Comparison of ENCODE assay signal across 22 mouse cellular contexts in the genomic region with DNA sequence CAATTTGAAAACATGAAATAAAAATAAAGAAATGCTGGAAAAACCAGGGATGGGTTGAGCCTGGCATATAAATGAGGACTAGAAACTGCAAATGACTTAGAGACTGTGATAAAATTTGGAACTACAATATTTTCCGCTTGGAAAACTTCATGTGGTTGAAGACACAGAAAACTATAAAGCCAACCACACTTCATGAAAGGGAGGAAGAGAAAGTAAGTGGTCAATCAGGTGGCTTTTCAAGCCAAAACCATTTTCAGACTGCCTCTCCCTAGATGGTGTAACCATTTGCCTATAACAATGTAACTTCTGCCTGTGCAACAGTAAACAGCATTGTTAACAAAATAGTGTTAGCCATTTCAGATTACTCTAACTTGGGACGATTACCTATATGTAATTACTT. TPM values are rescaled to one million over a fixed set of nuclear protein-coding genes. Genes with fewer than 3 reads are reported as not detected.
DNase-seq lines count a peak whose midpoint lies in the region; ATAC-seq lines count a peak whose summit lies in the region.
"Had no signal": no experiment of that assay in that cellular context is flagged by ENCODE, and none has a peak within 500 bp of the region (broad histone marks: within the 10 kb centered on the region; RNA-seq: fewer than 3 reads in every experiment).

No protein-coding gene starts in this region.

- no peaks in the 10 kb centered on the region for H3K36me3 ChIP-seq in splenic B cell, adult 2 months (ENCODE audit: control insufficient read depth, insufficient read depth, low read length, poor library complexity, severe bottlenecking)
- H3K36me3 ChIP-seq: embryonic facial prominence, embryonic 10.5 days; embryonic facial prominence, embryonic 12.5 days; forebrain, embryonic 15.5 days had no signal

- peak; percentile 32 for DNase-seq in A20 (ENCODE audit: low read depth, low spot score)
- peak; percentile 27 for DNase-seq in splenic B cell, adult 2 months (ENCODE audit: low read depth, low spot score)
- DNase-seq in kidney, adult 18-20 months, result no peak
- no peak for DNase-seq in left cerebral cortex, postnatal 36 days (ENCODE audit: low spot score in 2 of 2)
- DNase-seq in thymus, postnatal 25 days, result no peak
- DNase-seq: adrenal gland, adult 8-10 months; adrenal gland, postnatal 14 days; adrenal gland, postnatal 36 days; cerebellum, adult 11-12 months; cerebellum, adult 2 months; cerebellum, adult 9-10 months; cerebellum, postnatal 10 days; cerebellum, postnatal 36 days; forebrain, postnatal 0 days had no signal

- intact Hi-C loops in left cerebral cortex, postnatal 36 days (cut with DNase I), result no loop called here

- peak; percentile 55; the same call in 1 of the 2 replicates for ATAC-seq in common myeloid progenitor, adult 5-6 weeks (replicated peaks; ENCODE audit: low read depth, poor library complexity, severe bottlenecking)
- peak; percentile 38; the same call in 1 of the 2 replicates for ATAC-seq in megakaryocyte, adult 5-6 weeks (ENCODE audit: poor library complexity, severe bottlenecking)
- ATAC-seq: activated CD4-positive, CD25-positive, alpha-beta regulatory T cell, adult 4 months; forebrain, embryonic 13.5 days; forebrain, embryonic 15.5 days; forebrain, postnatal 0 days; Patski had no signal

- H3K27me3 ChIP-seq in splenic B cell, adult 2 months (ENCODE audit: control insufficient read depth, insufficient read depth, low read length, poor library complexity, severe bottlenecking), result no peaks in the 10 kb centered on the region
- H3K27me3 ChIP-seq: embryonic facial prominence, embryonic 12.5 days; forebrain, embryonic 13.5 days; forebrain, embryonic 15.5 days; Patski had no signal

RNA-seq across cellular contexts. Expression of a gene that starts 41.7 kb away (rescaled TPM):
- 64.3 and 74.0 TPM in 2 replicates for total RNA-seq in common myeloid progenitor, adult 5-6 weeks (2017)
- 69.1 and 73.4 TPM in 2 replicates for total RNA-seq in megakaryocyte, adult 5-6 weeks (2015)
- 45.2 and 66.3 TPM in 2 replicates for total RNA-seq in megakaryocyte, adult 5-6 weeks (2017)
- total RNA-seq in left cerebral cortex, postnatal 36 days (2021), result 10 to 100 TPM; 23.5 to 34.2 TPM

Comparison
In these comparisons a context has a peak if more than half of its experiments do, and no peak if none do; other contexts are left out.
1. DNase-seq: peak in A20 (single experiment) and splenic B cell, adult 2 months (single experiment); none in kidney, adult 18-20 months (single experiment), left cerebral cortex, postnatal 36 days (0 of 2) and thymus, postnatal 25 days (single experiment).